Comparison of ENCODE assay signal across 9 mouse cellular contexts in the genomic region with DNA sequence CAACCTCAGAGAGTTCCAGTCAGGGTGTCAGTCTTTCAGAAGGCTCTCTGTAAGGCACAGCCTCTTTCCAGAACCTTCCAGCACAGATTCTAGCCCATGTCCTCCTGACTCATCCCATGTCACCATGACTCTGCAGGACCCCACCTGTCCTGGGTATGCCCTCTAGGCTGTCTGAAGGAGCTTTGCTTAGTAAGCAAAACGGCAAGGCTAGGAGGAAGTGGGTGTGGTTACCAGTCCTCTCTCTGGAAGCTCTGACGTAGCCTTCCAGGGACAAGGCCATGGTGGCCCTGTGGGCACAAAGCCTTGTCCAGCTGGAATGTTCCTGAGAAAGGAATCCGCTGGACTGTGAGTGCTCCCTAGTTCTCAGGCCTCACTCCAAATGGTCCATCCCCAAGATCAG. TPM values are rescaled to one million over a fixed set of nuclear protein-coding genes. Genes with fewer than 3 reads are reported as not detected.
DNase-seq lines count a peak whose midpoint lies in the region; ATAC-seq and TF ChIP-seq lines count a peak whose summit lies in the region.
"Had no signal": no experiment of that assay in that cellular context is flagged by ENCODE, and none has a peak within 500 bp of the region (broad histone marks: within the 10 kb centered on the region; RNA-seq: fewer than 3 reads in every experiment).

No protein-coding gene starts in this region.

- peak; percentile 45; the same call in 1 of the 2 replicates for ATAC-seq in G1E (ENCODE audit: extremely low read depth, insufficient number of reproducible peaks, low FRiP score, poor library complexity, severe bottlenecking)
- peak; percentile 26; the same call in 1 of the 2 replicates for ATAC-seq in heart, postnatal 0 days (ENCODE audit: insufficient read depth, low read depth)
- ATAC-seq in liver, embryonic 14.5 days (ENCODE audit: insufficient read depth) = peak; percentile 82
- ATAC-seq in activated CD4-positive, CD25-positive, alpha-beta regulatory T cell, adult 4 months = no peak
- ATAC-seq in cerebellum, adult (ENCODE audit: insufficient number of reproducible peaks, low FRiP score, low TSS enrichment) = no peak

- no peak overlapping the region for H3K4me3 ChIP-seq in G1E (ENCODE audit: low read depth, low read length)
- H3K4me3 ChIP-seq in heart, postnatal 0 days (ENCODE audit: low read depth, low read length) = no peak overlapping the region
- no peak overlapping the region for H3K4me3 ChIP-seq in liver, embryonic 14.5 days (ENCODE audit: insufficient read depth in 1 of 2, low read depth in 2 of 2, low read length in 2 of 2)
- H3K4me3 ChIP-seq in gastrocnemius, adult 2 months = no peak overlapping the region
- H3K4me3 ChIP-seq: neural tube, embryonic 12.5 days had no signal

- DNase-seq in 3T3-L1 (ENCODE audit: low read depth, low spot score) (peak; percentile 59), G1E (ENCODE audit: low spot score) (peak; percentile 47)
- DNase-seq in heart, postnatal 0 days (ENCODE audit: low spot score) = no peak
- peak; percentile 48 to 69 (median 63) for DNase-seq in liver, embryonic 14.5 days (ENCODE audit: low read depth in 3 of 3, low spot score in 3 of 3)
- DNase-seq in layer of hippocampus, postnatal 10 days (ENCODE audit: low spot score in 2 of 2) = no peak
- no peak for DNase-seq in gastrocnemius, adult 2 months

- no peak overlapping the region for H3K9ac ChIP-seq in heart, postnatal 0 days (replicated peaks; ENCODE audit: low read depth, low read length)
- H3K9ac ChIP-seq in liver, embryonic 14.5 days (replicated peaks) = no peak overlapping the region
- H3K9ac ChIP-seq: neural tube, embryonic 12.5 days had no signal

- no peaks in the 10 kb centered on the region for H3K36me3 ChIP-seq in G1E (replicated peaks)
- H3K36me3 ChIP-seq in heart, postnatal 0 days (replicated peaks; ENCODE audit: control insufficient read depth, insufficient read depth, low read length) = no peaks in the 10 kb centered on the region
- no peaks in the 10 kb centered on the region for H3K36me3 ChIP-seq in liver, embryonic 14.5 days (replicated peaks; ENCODE audit: control insufficient read depth, insufficient read depth, low read depth)
- H3K36me3 ChIP-seq: neural tube, embryonic 12.5 days had no signal

- WGBS in heart, postnatal 0 days = 49% methylated on average over 3 of the region's 3 CpGs
- 28% methylated on average over 3 of the region's 3 CpGs for WGBS in liver, embryonic 14.5 days (ENCODE audit: insufficient replicate concordance)

- no peaks in the 10 kb centered on the region for H3K9me3 ChIP-seq in G1E (replicated peaks)
- H3K9me3 ChIP-seq in heart, postnatal 0 days (replicated peaks; ENCODE audit: control insufficient read depth, low read length) = no peaks in the 10 kb centered on the region
- no peaks in the 10 kb centered on the region for H3K9me3 ChIP-seq in liver, embryonic 14.5 days (ENCODE audit: control insufficient read depth, low read length)
- H3K9me3 ChIP-seq: neural tube, embryonic 12.5 days had no signal

- H3K4me2 ChIP-seq in heart, postnatal 0 days (ENCODE audit: low read depth, low read length) = no peak overlapping the region
- H3K4me2 ChIP-seq in liver, embryonic 14.5 days (ENCODE audit: low read depth) = no peak overlapping the region
- H3K4me2 ChIP-seq: neural tube, embryonic 12.5 days had no signal

- H3K4me1 ChIP-seq in G1E (ENCODE audit: insufficient read depth, low read depth, low read length) = peaks cover 41% of the 10 kb centered on the region
- peaks cover 7% of the 10 kb centered on the region; the same call in 1 of the 2 replicates for H3K4me1 ChIP-seq in heart, postnatal 0 days (ENCODE audit: control insufficient read depth, insufficient read depth)
- peaks cover under 1 to 47% of the 10 kb centered on the region in 2 experiments for H3K4me1 ChIP-seq in liver, embryonic 14.5 days (replicated peaks; ENCODE audit: control insufficient read depth in 2 of 2, insufficient read depth in 2 of 2, low read length in 1 of 2)
- H3K4me1 ChIP-seq: neural tube, embryonic 12.5 days had no signal

- peaks cover 18% of the 10 kb centered on the region for H3K27me3 ChIP-seq in G1E (ENCODE audit: insufficient read depth, low read length)
- H3K27me3 ChIP-seq in heart, postnatal 0 days (ENCODE audit: control insufficient read depth, insufficient read depth, low read length) = no peaks in the 10 kb centered on the region
- H3K27me3 ChIP-seq in liver, embryonic 14.5 days (ENCODE audit: control insufficient read depth, insufficient read depth, low read length) = no peaks in the 10 kb centered on the region
- H3K27me3 ChIP-seq: neural tube, embryonic 12.5 days had no signal

- intact Hi-C loops in gastrocnemius, adult 2 months (cut with DNase I) = no loop called here

- no peak for TF ChIP-seq CTCF in G1E (IDR thresholded peaks at IDR 0.05; ENCODE audit: low read depth, low read length)
- TF ChIP-seq CTCF in heart, postnatal 0 days (IDR thresholded peaks at IDR 0.05; ENCODE audit: low read depth) = no peak
- TF ChIP-seq CTCF in liver, embryonic 14.5 days (IDR thresholded peaks at IDR 0.05; ENCODE audit: low read depth) = 0 out of 2 replicates have a peak, but pooled peaks have one; percentile 12
- TF ChIP-seq CTCF in gastrocnemius, adult 2 months (IDR thresholded peaks at IDR 0.05) = no peak

- no peak for TF ChIP-seq EP300 in heart, postnatal 0 days (IDR thresholded peaks at IDR 0.05; ENCODE audit: low read depth)
- TF ChIP-seq EP300 in liver, embryonic 14.5 days (IDR thresholded peaks at IDR 0.05; ENCODE audit: low read depth) = no peak; the same call in 1 of the 2 replicates

- no peak overlapping the region for H3K27ac ChIP-seq in heart, postnatal 0 days (ENCODE audit: low read depth)
- peak overlapping the region; percentile 37 for H3K27ac ChIP-seq in liver, embryonic 14.5 days
- no peak overlapping the region for H3K27ac ChIP-seq in gastrocnemius, adult 2 months
- H3K27ac ChIP-seq: neural tube, embryonic 12.5 days had no signal

RNA-seq across cellular contexts. Expression of a gene that starts 9.7 kb away (rescaled TPM):
- 1.6 and 3.8 TPM in 2 replicates for total RNA-seq in G1E (2014; fragmentation: Nextera tagmentation)
- 6.0 and 6.7 TPM in 2 replicates for total RNA-seq in G1E (2017)
- polyA plus RNA-seq in G1E (2012) = 12.0 and 14.8 TPM in 2 replicates
- total RNA-seq in heart, postnatal 0 days (2014; rRNA removed; ENCODE audit: low replicate concordance) = 29.1 and 38.9 TPM in 2 replicates
- polyA plus RNA-seq in heart, postnatal 0 days (2015; fragmentation: Nextera tagmentation; extraction: Ambion mirVana) = 19.5 TPM in 2 replicates
- 5.5 and 6.5 TPM in 2 replicates for polyA plus RNA-seq in liver, embryonic 14.5 days (2012; rRNA removed)
- polyA plus RNA-seq in liver, embryonic 14.5 days (2014; fragmentation: Nextera tagmentation; extraction: Ambion mirVana) = 3.9 and 4.2 TPM in 2 replicates
- under 1 TPM in 1 of 2 experiments, not detected in 1; 0.66 TPM for polyA plus RNA-seq in activated CD4-positive, CD25-positive, alpha-beta regulatory T cell, adult 4 months (2017; shearing (Covaris generic))
- 10 to 100 TPM; 45.7 to 47.0 TPM for total RNA-seq in layer of hippocampus, postnatal 10 days (2021)
- total RNA-seq in gastrocnemius, adult 2 months (2021) = 1 to 10 TPM; 3.8 to 4.3 TPM

RNA-seq across cellular contexts. Expression of a gene that starts 29.3 kb away (rescaled TPM):
- total RNA-seq in G1E (2014; fragmentation: Nextera tagmentation) (41.3 and 43.8 TPM in 2 replicates), G1E (2017) (88.3 and 114 TPM in 2 replicates)
- 55.1 and 56.2 TPM in 2 replicates for polyA plus RNA-seq in G1E (2012)
- total RNA-seq in heart, postnatal 0 days (2014; rRNA removed; ENCODE audit: low replicate concordance) = 33.1 and 35.6 TPM in 2 replicates
- polyA plus RNA-seq in heart, postnatal 0 days (2015; fragmentation: Nextera tagmentation; extraction: Ambion mirVana) = 24.4 and 26.7 TPM in 2 replicates
- polyA plus RNA-seq in liver, embryonic 14.5 days (2012; rRNA removed) = 17.9 and 20.3 TPM in 2 replicates
- polyA plus RNA-seq in liver, embryonic 14.5 days (2014; fragmentation: Nextera tagmentation; extraction: Ambion mirVana) = 20.8 and 22.3 TPM in 2 replicates
- polyA plus RNA-seq in activated CD4-positive, CD25-positive, alpha-beta regulatory T cell, adult 4 months (2017; shearing (Covaris generic)) = 10 to 100 TPM; 44.3 to 46.8 TPM
- total RNA-seq in layer of hippocampus, postnatal 10 days (2021) = 10 to 100 TPM; 49.0 to 53.0 TPM
- total RNA-seq in gastrocnemius, adult 2 months (2021) = 10 to 100 TPM; 29.9 to 30.0 TPM

RNA-seq across cellular contexts. Expression of a gene that starts 29.4 kb away (rescaled TPM):
- total RNA-seq in G1E (2014; fragmentation: Nextera tagmentation) (147 and 152 TPM in 2 replicates), G1E (2017) (78.3 and 96.7 TPM in 2 replicates)
- polyA plus RNA-seq in G1E (2012) = 346 and 358 TPM in 2 replicates
- total RNA-seq in heart, postnatal 0 days (2014; rRNA removed; ENCODE audit: low replicate concordance) = 154 and 193 TPM in 2 replicates
- polyA plus RNA-seq in heart, postnatal 0 days (2015; fragmentation: Nextera tagmentation; extraction: Ambion mirVana) = 294 and 295 TPM in 2 replicates
- 138 and 180 TPM in 2 replicates for polyA plus RNA-seq in liver, embryonic 14.5 days (2012; rRNA removed)
- polyA plus RNA-seq in liver, embryonic 14.5 days (2014; fragmentation: Nextera tagmentation; extraction: Ambion mirVana) = 164 and 171 TPM in 2 replicates
- polyA plus RNA-seq in activated CD4-positive, CD25-positive, alpha-beta regulatory T cell, adult 4 months (2017; shearing (Covaris generic)) = 100 to 1,000 TPM; 312 to 332 TPM
- 100 to 1,000 TPM; 122 to 145 TPM for total RNA-seq in layer of hippocampus, postnatal 10 days (2021)
- 100 to 1,000 TPM; 118 to 128 TPM for total RNA-seq in gastrocnemius, adult 2 months (2021)

RNA-seq across cellular contexts. Expression of a gene that starts 38.7 kb away (rescaled TPM):
- total RNA-seq in G1E (2014; fragmentation: Nextera tagmentation) (7.7 and 9.3 TPM in 2 replicates), G1E (2017) (12.5 and 13.9 TPM in 2 replicates)
- 13.7 and 15.2 TPM in 2 replicates for polyA plus RNA-seq in G1E (2012)
- total RNA-seq in heart, postnatal 0 days (2014; rRNA removed; ENCODE audit: low replicate concordance) = 20.1 and 26.5 TPM in 2 replicates
- polyA plus RNA-seq in heart, postnatal 0 days (2015; fragmentation: Nextera tagmentation; extraction: Ambion mirVana) = 11.9 and 13.1 TPM in 2 replicates
- polyA plus RNA-seq in liver, embryonic 14.5 days (2012; rRNA removed) = 12.4 and 13.5 TPM in 2 replicates
- polyA plus RNA-seq in liver, embryonic 14.5 days (2014; fragmentation: Nextera tagmentation; extraction: Ambion mirVana) = 10.5 and 12.0 TPM in 2 replicates
- 1 to 10 TPM; 6.6 to 7.6 TPM for polyA plus RNA-seq in activated CD4-positive, CD25-positive, alpha-beta regulatory T cell, adult 4 months (2017; shearing (Covaris generic))
- 10 to 100 TPM; 88.5 to 90.7 TPM for total RNA-seq in layer of hippocampus, postnatal 10 days (2021)
- 1 to 10 TPM; 7.6 to 9.7 TPM for total RNA-seq in gastrocnemius, adult 2 months (2021)

RNA-seq across cellular contexts. Expression of a gene that starts 38.9 kb away (rescaled TPM):
- 16.5 and 32.5 TPM in 2 replicates for total RNA-seq in G1E (2014; fragmentation: Nextera tagmentation)
- total RNA-seq in G1E (2017) = 22.7 and 27.8 TPM in 2 replicates
- polyA plus RNA-seq in G1E (2012) = 26.5 and 30.9 TPM in 2 replicates
- total RNA-seq in heart, postnatal 0 days (2014; rRNA removed; ENCODE audit: low replicate concordance) = 32.0 and 48.7 TPM in 2 replicates
- polyA plus RNA-seq in heart, postnatal 0 days (2015; fragmentation: Nextera tagmentation; extraction: Ambion mirVana) = 14.5 and 15.5 TPM in 2 replicates
- polyA plus RNA-seq in liver, embryonic 14.5 days (2012; rRNA removed) = 14.1 and 17.3 TPM in 2 replicates
- 7.5 and 9.9 TPM in 2 replicates for polyA plus RNA-seq in liver, embryonic 14.5 days (2014; fragmentation: Nextera tagmentation; extraction: Ambion mirVana)
- polyA plus RNA-seq in activated CD4-positive, CD25-positive, alpha-beta regulatory T cell, adult 4 months (2017; shearing (Covaris generic)) = 10 to 100 TPM; 18.7 to 23.3 TPM
- total RNA-seq in layer of hippocampus, postnatal 10 days (2021) = 100 to 1,000 TPM; 128 to 138 TPM
- total RNA-seq in gastrocnemius, adult 2 months (2021) = 10 to 100 TPM; 41.8 to 50.7 TPM

Comparison
In these comparisons a context has a peak if more than half of its experiments do, and no peak if none do; other contexts are left out.
1. DNase-seq: peak in 3T3-L1 (single experiment), G1E (single experiment) and liver, embryonic 14.5 days (3 of 3); none in heart, postnatal 0 days (single experiment), layer of hippocampus, postnatal 10 days (0 of 2) and gastrocnemius, adult 2 months (single experiment).
2. ATAC-seq: peak in G1E (single experiment), heart, postnatal 0 days (single experiment) and liver, embryonic 14.5 days (single experiment); none in activated CD4-positive, CD25-positive, alpha-beta regulatory T cell, adult 4 months (single experiment) and cerebellum, adult (single experiment).